Mouse (Mus musculus) liver, embryonic 14.5 days (tissue): ENCODE data around the gene Filip1l.

Experiments used
- CTCF ChIP-seq: IDR thresholded peaks from 2 replicates; pipeline ENCODE4 v1.5.1; 2016; ENCODE audit warnings: antibody characterized with exemption, low read depth, control low read depth
- EP300 ChIP-seq: IDR thresholded peaks from 2 replicates; pipeline ENCODE4 v1.6.1; 2016; ENCODE audit warnings: antibody characterized with exemption, low read depth

DNA sequence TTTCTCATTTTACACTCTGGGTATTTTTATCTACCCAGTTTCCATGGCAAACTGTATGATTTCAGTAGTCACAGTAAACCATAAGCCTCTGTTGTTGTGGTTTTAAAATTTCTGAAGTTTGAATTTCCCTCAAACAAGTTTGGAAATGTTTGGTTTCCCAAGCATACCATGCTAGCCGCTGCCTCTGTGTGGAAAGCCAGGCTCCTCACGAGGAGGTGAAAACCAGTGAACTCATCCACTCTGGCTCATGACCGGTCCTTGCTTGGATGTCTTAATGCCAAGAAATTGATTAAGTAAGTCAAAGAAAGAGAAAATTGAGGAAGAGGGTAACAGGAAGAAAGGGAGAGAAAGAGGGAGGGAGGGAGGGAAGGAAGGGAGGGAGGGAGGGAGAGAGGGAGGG is 205.4 kb downstream of the Filip1l start:
- no peak for TF ChIP-seq CTCF
- no peak for TF ChIP-seq EP300
